Mouse (Mus musculus) lung, postnatal 0 days (tissue): ENCODE results near the gene Cnr2. TPM values are rescaled to one million over a fixed set of nuclear protein-coding genes. Genes with fewer than 3 reads are reported as not detected.

Source experiments
- ATAC-seq: fragments of 200-750 bp; cut with Nextera tagmentation; 2 replicates; pipeline ENCODE4 v1.8.0; 2017; ENCODE audit warnings: moderate library complexity
- DNase-seq: peaks from one replicate; pipeline ENCODE4 v3.0.0-alpha.2; 2016; ENCODE audit warnings: low spot score
- H3K27ac ChIP-seq: fragments of 300-500 bp; sonication (generic); 2 replicates; pipeline ENCODE4 v1.5.1; 2014; ENCODE audit warnings: antibody characterized with exemption, mild to moderate bottlenecking, low read length, mixed read lengths
- H3K27me3 ChIP-seq: fragments of 300-500 bp; sonication (generic); replicated peaks from 2 replicates; pipeline ENCODE4 v1.6.1; 2014; ENCODE audit warnings: low read length, mixed read lengths; ENCODE audit not compliant: insufficient read depth
- H3K36me3 ChIP-seq: fragments of 300-500 bp; sonication (generic); 2 replicates; pipeline ENCODE4 v1.6.1; 2014; ENCODE audit warnings: low read length, mixed read lengths; ENCODE audit not compliant: insufficient read depth
- H3K4me1 ChIP-seq: fragments of 300-500 bp; sonication (generic); 2 replicates; pipeline ENCODE4 v1.6.1; 2014; ENCODE audit warnings: antibody characterized with exemption, low read depth, low read length, mixed read lengths; ENCODE audit not compliant: insufficient read depth
- H3K4me2 ChIP-seq: fragments of 300-500 bp; sonication (generic); replicated peaks from 2 replicates; pipeline ENCODE4 v1.6.1; 2014; ENCODE audit warnings: low read depth, mild to moderate bottlenecking, low read length, moderate library complexity, mixed read lengths
- H3K4me3 ChIP-seq: fragments of 300-500 bp; sonication (generic); 2 replicates; pipeline ENCODE4 v1.5.1; 2014; ENCODE audit warnings: low read depth, low read length
- H3K9ac ChIP-seq: fragments of 300-500 bp; sonication (generic); replicated peaks from 2 replicates; pipeline ENCODE4 v1.6.1; 2014; ENCODE audit warnings: low read depth, mild to moderate bottlenecking
- H3K9me3 ChIP-seq: fragments of 300-500 bp; sonication (generic); 2 replicates; pipeline ENCODE4 v1.6.1; 2016; ENCODE audit warnings: low read length, mixed read lengths
- CTCF ChIP-seq: IDR thresholded peaks from 2 replicates; pipeline ENCODE4 v1.5.1; 2016; ENCODE audit warnings: antibody characterized with exemption, mild to moderate bottlenecking
- EP300 ChIP-seq: IDR thresholded peaks from 2 replicates; pipeline ENCODE4 v1.6.1; 2016; ENCODE audit warnings: antibody characterized with exemption, mild to moderate bottlenecking, control low read depth
- WGBS: fragments of 180-500 bp; shearing (Covaris S2); extraction: QIAGEN DNeasy Blood & Tissue Kit; methylation state at CpG from one replicate; pipeline ENCODE4 v1.1.7; 2014; 5-methylcytosine and 5-hydroxymethylcytosine counted together
- polyA plus RNA-seq: library from polyadenylated mRNA; unstranded; fragments of >200 nt; fragmentation: Nextera tagmentation; extraction: Ambion mirVana; gene quantifications from 2 replicates; pipeline ENCODE4 v1.2.1, GENCODE M21; 2015

Gene Cnr2
- polyA plus RNA-seq, 1 experiment from 2014 or later = 1.9 TPM

- Histone ChIP-seq H3K27ac (no peak overlapping the region), H3K4me1 (no peaks in the 10 kb centered on the region), H3K9me3 (no peaks in the 10 kb centered on the region), H3K36me3 (peaks cover 28% of the 10 kb centered on the region), H3K27me3 (no peaks in the 10 kb centered on the region), H3K4me3 (no peak overlapping the region), H3K9ac (no peak overlapping the region), H3K4me2 (no peak overlapping the region)
- ATAC-seq (no peak), DNase-seq (no peak)
- 48% methylated on average over 8 of the region's 8 CpGs for WGBS
- TF ChIP-seq EP300 (no peak), CTCF (no peak)
Measured at GRCm38 (mm10) chr4:135958354-135958753, 63.2 kb downstream of the Cnr2 start.

- TF ChIP-seq CTCF (peak; percentile 93), EP300 (no peak)
- H3K9me3 ChIP-seq = no peaks in the 10 kb centered on the region
- H3K9ac ChIP-seq = no peak overlapping the region
- no peak overlapping the region for H3K4me3 ChIP-seq
- peaks cover 21% of the 10 kb centered on the region for H3K36me3 ChIP-seq
- DNase-seq (peak; percentile 73), ATAC-seq (no peak)
- H3K4me2 ChIP-seq = no peak overlapping the region
- H3K27me3 ChIP-seq = no peaks in the 10 kb centered on the region
- no peaks in the 10 kb centered on the region for H3K4me1 ChIP-seq
- WGBS = 29% methylated on average over 5 of the region's 5 CpGs
- H3K27ac ChIP-seq = no peak overlapping the region
Measured at GRCm38 (mm10) chr4:135960717-135961116, 65.5 kb downstream of the Cnr2 start.

GRCm38 (mm10) chr4:135961709-135962108 is 66.5 kb downstream of the Cnr2 start:
- H3K4me3 ChIP-seq = no peak overlapping the region
- no peak for ATAC-seq
- H3K4me2 ChIP-seq = no peak overlapping the region
- 87% methylated on average over 5 of the region's 5 CpGs for WGBS
- no peaks in the 10 kb centered on the region for H3K27me3 ChIP-seq
- TF ChIP-seq EP300 (no peak), CTCF (no peak)
- H3K27ac ChIP-seq = no peak overlapping the region
- no peak overlapping the region for H3K9ac ChIP-seq
- no peaks in the 10 kb centered on the region for H3K4me1 ChIP-seq
- peaks cover 14% of the 10 kb centered on the region for H3K36me3 ChIP-seq
- DNase-seq = no peak
- no peaks in the 10 kb centered on the region for H3K9me3 ChIP-seq

- Histone ChIP-seq H3K27me3 (no peaks in the 10 kb centered on the region), H3K4me3 (no peak overlapping the region), H3K36me3 (peaks cover 14% of the 10 kb centered on the region; the same call in 1 of the 2 replicates), H3K4me1 (no peaks in the 10 kb centered on the region), H3K27ac (peak overlapping the region; percentile 97; the same call in 1 of the 2 replicates), H3K9me3 (no peaks in the 10 kb centered on the region), H3K9ac (no peak overlapping the region), H3K4me2 (no peak overlapping the region)
- 90% methylated on average over 7 of the region's 7 CpGs for WGBS
- TF ChIP-seq EP300 (no peak), CTCF (no peak)
- no peak for ATAC-seq
- no peak for DNase-seq
Measured at GRCm38 (mm10) chr4:135962198-135962597, 67.0 kb downstream of the Cnr2 start.

GRCm38 (mm10) chr4:135962946-135963345 is 67.8 kb downstream of the Cnr2 start:
- ATAC-seq (peak; percentile 29), DNase-seq (peak; percentile 66)
- no peaks in the 10 kb centered on the region for H3K27me3 ChIP-seq
- H3K9me3 ChIP-seq = no peaks in the 10 kb centered on the region
- H3K4me1 ChIP-seq = no peaks in the 10 kb centered on the region
- no peak for TF ChIP-seq EP300
- TF ChIP-seq CTCF = no peak
- H3K9ac ChIP-seq = peak overlapping the region; percentile 78
- 5% methylated on average over 15 of the region's 15 CpGs for WGBS
- peaks cover 19% of the 10 kb centered on the region for H3K36me3 ChIP-seq
- H3K4me3 ChIP-seq = peak overlapping the region; percentile 66
- peak overlapping the region; percentile 97 for H3K27ac ChIP-seq
- H3K4me2 ChIP-seq = peak overlapping the region; percentile 98

GRCm38 (mm10) chr4:135963457-135964193 is 68.4 kb downstream of the Cnr2 start, which contains the start of gene Gale:
TSS of gene Gale (plus strand) at chr4:135963727.
- H3K9me3 ChIP-seq = no peaks in the 10 kb centered on the region
- DNase-seq (peak; percentile 98), ATAC-seq (peak; percentile 93)
- 0% methylated on average over 56 of the region's 56 CpGs for WGBS
- peak within 1 kb of the TSS; percentile 78 for H3K9ac ChIP-seq
- no peaks in the 10 kb centered on the region for H3K27me3 ChIP-seq
- TF ChIP-seq CTCF (no peak), EP300 (peak; percentile 83)
- H3K4me1 ChIP-seq = no peaks in the 10 kb centered on the region
- H3K4me3 ChIP-seq = peak within 1 kb of the TSS; percentile 66
- H3K27ac ChIP-seq = peak within 1 kb of the TSS; percentile 97
- peak within 1 kb of the TSS; percentile 98 for H3K4me2 ChIP-seq
- H3K36me3 ChIP-seq = peaks cover 20% of the 10 kb centered on the region
